Mouse (Mus musculus): ENCODE measurements at regions not wholly inside any gene's neighbourhood (a gene's known extent, or its start where the extent isn't known, plus 50 kb on each side); places are given as distances from the start of the nearest gene placed in this dataset.

- TF ChIP-seq CTCF (IDR thresholded peaks at IDR 0.05; ENCODE audit: low read depth, low read length): no peak
- TF ChIP-seq POLR2A (IDR thresholded peaks at IDR 0.05; ENCODE audit: borderline replicate concordance, low read depth, low read length): no peak
Measured at GRCm38 (mm10) chr9:61306306-61306705, 65.9 kb upstream of the Tle3 start.

Data from bone marrow macrophage, adult 2 months (primary cell).